Comparison of ENCODE assay signal across 8 mouse cellular contexts in the genomic region with DNA sequence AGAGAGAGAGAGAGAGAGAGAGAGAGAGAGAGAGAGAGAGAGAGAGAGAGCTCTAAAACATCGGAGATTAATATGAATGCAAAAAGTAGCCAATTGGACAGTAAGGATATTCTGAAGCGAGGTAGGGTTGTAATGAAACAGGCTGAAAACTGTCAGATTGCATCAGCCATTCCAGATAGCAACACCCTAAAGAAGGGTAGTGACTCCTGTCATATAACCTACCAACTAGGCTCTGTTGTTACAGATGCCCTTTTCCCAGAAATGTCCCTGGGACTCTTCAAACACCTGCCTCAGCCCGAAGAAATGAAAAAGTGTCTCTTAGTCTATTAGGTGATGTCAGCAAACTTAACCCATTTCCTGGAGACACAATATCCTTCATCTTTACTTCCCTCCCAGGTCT. TPM values are rescaled to one million over a fixed set of nuclear protein-coding genes. Genes with fewer than 3 reads are reported as not detected.
A peak's percentile ranks its signal among the peaks of the same experiment; 100 is the strongest.
DNase-seq lines count a peak whose midpoint lies in the region; ATAC-seq and TF ChIP-seq lines count a peak whose summit lies in the region.

No protein-coding gene starts in this region.

- TF ChIP-seq CTCF in MEL (IDR thresholded peaks at IDR 0.05 in 2 of 3, conservative IDR thresholded peaks at IDR 0.05 in 1 of 3; ENCODE audit: control insufficient read depth in 1 of 3, insufficient read depth in 1 of 3, low read depth in 2 of 3, low read length in 3 of 3, poor library complexity in 1 of 3, severe bottlenecking in 1 of 3) = no peak
- TF ChIP-seq CTCF in liver, postnatal 0 days (IDR thresholded peaks at IDR 0.05; ENCODE audit: low read depth) = no peak

- H3K36me3 ChIP-seq in kidney, embryonic 15.5 days = no peaks in the 10 kb centered on the region
- H3K36me3 ChIP-seq in MEL (ENCODE audit: control insufficient read depth in 1 of 2, insufficient read depth in 2 of 2, low read length in 2 of 2) = peaks cover 0 to 36% of the 10 kb centered on the region in 2 experiments; a peak in 2 of 4 replicates
- no peaks in the 10 kb centered on the region for H3K36me3 ChIP-seq in forebrain, embryonic 16.5 days (ENCODE audit: control insufficient read depth, insufficient read depth)
- no peaks in the 10 kb centered on the region for H3K36me3 ChIP-seq in liver, postnatal 0 days (replicated peaks; ENCODE audit: insufficient read depth, low read length)

- DNase-seq in kidney, postnatal 14 days = no peak
- peak; percentile 67 for DNase-seq in MEL (ENCODE audit: low read depth, low spot score)
- no peak for DNase-seq in liver, postnatal 0 days
- no peak for DNase-seq in left cerebral cortex, adult 9 months (ENCODE audit: low spot score in 2 of 2)
- no peak for DNase-seq in urinary bladder, adult 2 months (ENCODE audit: low spot score)

- peaks cover 6% of the 10 kb centered on the region for H3K4me1 ChIP-seq in kidney, embryonic 15.5 days
- peaks cover 3 to 25% of the 10 kb centered on the region in 2 experiments for H3K4me1 ChIP-seq in MEL (ENCODE audit: control insufficient read depth in 1 of 2, insufficient read depth in 2 of 2, low read length in 2 of 2)
- peaks cover 5% of the 10 kb centered on the region; the same call in 1 of the 2 replicates for H3K4me1 ChIP-seq in forebrain, embryonic 16.5 days (replicated peaks; ENCODE audit: control insufficient read depth, insufficient read depth, low read length)
- H3K4me1 ChIP-seq in liver, postnatal 0 days (ENCODE audit: insufficient read depth) = peaks cover 4% of the 10 kb centered on the region

- no peak for TF ChIP-seq EP300 in MEL (IDR thresholded peaks at IDR 0.05; ENCODE audit: low read depth in 1 of 2, low read length in 2 of 2)
- no peak for TF ChIP-seq EP300 in liver, postnatal 0 days (IDR thresholded peaks at IDR 0.05; ENCODE audit: low read depth)

- WGBS in kidney, embryonic 15.5 days = 25% methylated on average over 3 of the region's 3 CpGs
- 36% methylated on average over 3 of the region's 3 CpGs for WGBS in forebrain, embryonic 16.5 days
- 25% methylated on average over 3 of the region's 3 CpGs for WGBS in liver, postnatal 0 days (ENCODE audit: insufficient replicate concordance)

- no peak for ATAC-seq in kidney, embryonic 15.5 days (replicated peaks; ENCODE audit: low FRiP score)
- peak; percentile 19 for ATAC-seq in forebrain, embryonic 16.5 days
- peak; percentile 14; the same call in 1 of the 2 replicates for ATAC-seq in liver, postnatal 0 days
- ATAC-seq in monocyte, adult 5-6 weeks (replicated peaks; ENCODE audit: insufficient number of reproducible peaks, low FRiP score, low TSS enrichment, poor library complexity, severe bottlenecking) = no peak

- H3K4me2 ChIP-seq in kidney, embryonic 15.5 days = peak overlapping the region; percentile 59
- H3K4me2 ChIP-seq in forebrain, embryonic 16.5 days (ENCODE audit: low read length) = peak overlapping the region; percentile 69
- H3K4me2 ChIP-seq in liver, postnatal 0 days (ENCODE audit: low read depth, low read length) = peak overlapping the region; percentile 84

- H3K9me3 ChIP-seq in kidney, embryonic 15.5 days (replicated peaks) = no peaks in the 10 kb centered on the region
- H3K9me3 ChIP-seq in MEL (replicated peaks; ENCODE audit: insufficient read depth, low read length) = no peaks in the 10 kb centered on the region
- no peaks in the 10 kb centered on the region for H3K9me3 ChIP-seq in forebrain, embryonic 16.5 days (ENCODE audit: control insufficient read depth, low read length)
- no peaks in the 10 kb centered on the region for H3K9me3 ChIP-seq in liver, postnatal 0 days (ENCODE audit: low read length)

- no peak for TF ChIP-seq RAD21 in MEL (IDR thresholded peaks at IDR 0.05; ENCODE audit: low read depth, low read length)

- H3K79me2 ChIP-seq in MEL (ENCODE audit: control insufficient read depth, insufficient read depth, low read length, poor library complexity) = peaks cover 3% of the 10 kb centered on the region; the same call in 1 of the 2 replicates

- peak overlapping the region; percentile 97 for H3K27ac ChIP-seq in kidney, embryonic 15.5 days
- H3K27ac ChIP-seq in MEL (ENCODE audit: control insufficient read depth, low read depth, low read length) = peak overlapping the region; percentile 86
- H3K27ac ChIP-seq in forebrain, embryonic 16.5 days (ENCODE audit: low read length) = peak overlapping the region; percentile 96
- H3K27ac ChIP-seq in liver, postnatal 0 days (ENCODE audit: low read depth) = peak overlapping the region; percentile 95

- no peaks in the 10 kb centered on the region for H3K27me3 ChIP-seq in kidney, embryonic 15.5 days
- no peaks in the 10 kb centered on the region for H3K27me3 ChIP-seq in MEL (ENCODE audit: control insufficient read depth in 1 of 2, insufficient read depth in 2 of 2, low read length in 2 of 2)
- no peaks in the 10 kb centered on the region for H3K27me3 ChIP-seq in forebrain, embryonic 16.5 days (replicated peaks; ENCODE audit: control insufficient read depth, insufficient read depth, low read length)
- H3K27me3 ChIP-seq in liver, postnatal 0 days (ENCODE audit: insufficient read depth, low read length) = no peaks in the 10 kb centered on the region

- peak overlapping the region; percentile 55 for H3K4me3 ChIP-seq in kidney, embryonic 15.5 days (replicated peaks)
- H3K4me3 ChIP-seq in MEL (ENCODE audit: control insufficient read depth in 1 of 2, insufficient read depth in 1 of 2, low read depth in 2 of 2, low read length in 2 of 2) = peak overlapping the region; percentile 55 to 68
- peak overlapping the region; percentile 61 for H3K4me3 ChIP-seq in forebrain, embryonic 16.5 days (replicated peaks; ENCODE audit: low read length)
- peak overlapping the region; percentile 55 for H3K4me3 ChIP-seq in liver, postnatal 0 days (ENCODE audit: low read depth, low read length)

- no peak for TF ChIP-seq POLR2A in MEL (IDR thresholded peaks at IDR 0.05; ENCODE audit: control insufficient read depth in 1 of 2, insufficient read depth in 1 of 2, low read depth in 1 of 2, low read length in 2 of 2, poor library complexity in 1 of 2)

- H3K9ac ChIP-seq in kidney, embryonic 15.5 days = peak overlapping the region; percentile 66
- peak overlapping the region; percentile 79 for H3K9ac ChIP-seq in MEL (ENCODE audit: control insufficient read depth, low read depth, low read length, poor library complexity, severe bottlenecking)
- H3K9ac ChIP-seq in forebrain, embryonic 16.5 days (replicated peaks; ENCODE audit: low read depth, low read length) = peak overlapping the region; percentile 76
- H3K9ac ChIP-seq in liver, postnatal 0 days (replicated peaks) = peak overlapping the region; percentile 79

TF ChIP-seq in MEL, 35 proteins besides CTCF, POLR2A, EP300 and RAD21:
- TF ChIP-seq CHD1 (IDR thresholded peaks at IDR 0.05; ENCODE audit: low read depth, low read length) (no peak), TAL1 (IDR thresholded peaks at IDR 0.05; ENCODE audit: low read length) (no peak), RCOR1 (IDR thresholded peaks at IDR 0.05; ENCODE audit: low read depth, low read length) (no peak), E2F4 (IDR thresholded peaks at IDR 0.05; ENCODE audit: borderline replicate concordance, low read depth, low read length) (no peak), MEF2A (IDR thresholded peaks at IDR 0.05; ENCODE audit: extremely low read depth, insufficient replicate concordance, low read depth, low read length, poor library complexity, severe bottlenecking) (no peak), USF2 (IDR thresholded peaks at IDR 0.05; ENCODE audit: borderline replicate concordance in 1 of 2, insufficient read depth in 1 of 2, low read depth in 1 of 2, low read length in 2 of 2) (no peak), ZC3H11A (IDR thresholded peaks at IDR 0.05; ENCODE audit: low read depth, low read length) (no peak), GABPA (IDR thresholded peaks at IDR 0.05; ENCODE audit: low read depth, low read length) (no peak), MAFK (IDR thresholded peaks at IDR 0.05; ENCODE audit: borderline replicate concordance, low read depth, low read length) (no peak), POLR2AphosphoS5 (IDR thresholded peaks at IDR 0.05; ENCODE audit: borderline replicate concordance, low read depth, low read length) (no peak), KAT2A (conservative IDR thresholded peaks at IDR 0.05; ENCODE audit: low read depth, low read length) (no peak), ZMIZ1 (IDR thresholded peaks at IDR 0.05; ENCODE audit: low read depth, low read length) (no peak), JUND (IDR thresholded peaks at IDR 0.05; ENCODE audit: low read depth, low read length) (no peak)

RNA-seq across cellular contexts. Expression of a gene that starts 24.4 kb away (rescaled TPM):
- polyA plus RNA-seq in kidney, embryonic 15.5 days (2015; fragmentation: Nextera tagmentation; extraction: Ambion mirVana) = 353 TPM in 2 replicates
- 95.0 and 112 TPM in 2 replicates for total RNA-seq in MEL (2012; rRNA removed)
- 10 to 100 TPM in 1 of 2 experiments, not detected in 1; 91.4 TPM for polyA plus RNA-seq in MEL (2012; ENCODE audit: insufficient read depth in 1 of 2, insufficient read length in 2 of 2, low read depth in 1 of 2, low replicate concordance in 2 of 2, missing spikeins in 1 of 2)
- 150 and 166 TPM in 2 replicates for polyA plus RNA-seq in forebrain, embryonic 16.5 days (2015; fragmentation: Nextera tagmentation; extraction: Ambion mirVana)
- 101 and 116 TPM in 2 replicates for polyA plus RNA-seq in liver, postnatal 0 days (2015; fragmentation: Nextera tagmentation; extraction: Ambion mirVana)
- 76.1 and 88.5 TPM in 2 replicates for polyA plus RNA-seq in urinary bladder, adult 2 months (2012; rRNA removed)
- 164 to 238 TPM (median 188 TPM) in 3 replicates for total RNA-seq in monocyte, adult 5-6 weeks (2017)

RNA-seq across cellular contexts. Expression of a gene that starts 41.8 kb away (rescaled TPM):
- 3.7 and 4.1 TPM in 2 replicates for polyA plus RNA-seq in kidney, embryonic 15.5 days (2015; fragmentation: Nextera tagmentation; extraction: Ambion mirVana)
- 1.2 and 2.0 TPM in 2 replicates for total RNA-seq in MEL (2012; rRNA removed)
- polyA plus RNA-seq in MEL (2012; ENCODE audit: insufficient read depth in 1 of 2, insufficient read length in 2 of 2, low read depth in 1 of 2, low replicate concordance in 2 of 2, missing spikeins in 1 of 2) = 1 to 10 TPM in 1 of 2 experiments, not detected in 1; 1.3 TPM
- 17.0 and 21.9 TPM in 2 replicates for polyA plus RNA-seq in forebrain, embryonic 16.5 days (2015; fragmentation: Nextera tagmentation; extraction: Ambion mirVana)
- polyA plus RNA-seq in liver, postnatal 0 days (2015; fragmentation: Nextera tagmentation; extraction: Ambion mirVana) = 0.28 and 0.51 TPM in 2 replicates
- 0.48 and 0.75 TPM in 2 replicates for polyA plus RNA-seq in urinary bladder, adult 2 months (2012; rRNA removed)
- total RNA-seq in monocyte, adult 5-6 weeks (2017) = not detected in 3 replicates

RNA-seq across cellular contexts. Expression of a gene that starts 46.6 kb away (rescaled TPM):
- polyA plus RNA-seq in kidney, embryonic 15.5 days (2015; fragmentation: Nextera tagmentation; extraction: Ambion mirVana) = 9.5 and 10.1 TPM in 2 replicates
- total RNA-seq in MEL (2012; rRNA removed) = 4.2 and 4.7 TPM in 2 replicates
- polyA plus RNA-seq in MEL (2012; ENCODE audit: insufficient read depth in 1 of 2, insufficient read length in 2 of 2, low read depth in 1 of 2, low replicate concordance in 2 of 2, missing spikeins in 1 of 2) = 1 to 10 TPM in 1 of 2 experiments, not detected in 1; 9.5 TPM
- 17.5 and 18.7 TPM in 2 replicates for polyA plus RNA-seq in forebrain, embryonic 16.5 days (2015; fragmentation: Nextera tagmentation; extraction: Ambion mirVana)
- polyA plus RNA-seq in liver, postnatal 0 days (2015; fragmentation: Nextera tagmentation; extraction: Ambion mirVana) = 1.4 and 1.6 TPM in 2 replicates
- polyA plus RNA-seq in urinary bladder, adult 2 months (2012; rRNA removed) = 6.6 and 8.2 TPM in 2 replicates
- total RNA-seq in monocyte, adult 5-6 weeks (2017) = 14.8 to 26.5 TPM (median 15.0 TPM) in 3 replicates

Comparison
In these comparisons a context has a peak if more than half of its experiments do, and no peak if none do; other contexts are left out.
1. ATAC-seq: peak in forebrain, embryonic 16.5 days (single experiment) and liver, postnatal 0 days (single experiment); none in kidney, embryonic 15.5 days (single experiment) and monocyte, adult 5-6 weeks (single experiment).
2. Peak in every context shown above with its lines, with median percentiles within 50 percentile points of each other: H3K27ac ChIP-seq, H3K4me2 ChIP-seq, H3K4me3 ChIP-seq and H3K9ac ChIP-seq.